Mouse (Mus musculus): ENCODE data around the gene Cenph.

DNA sequence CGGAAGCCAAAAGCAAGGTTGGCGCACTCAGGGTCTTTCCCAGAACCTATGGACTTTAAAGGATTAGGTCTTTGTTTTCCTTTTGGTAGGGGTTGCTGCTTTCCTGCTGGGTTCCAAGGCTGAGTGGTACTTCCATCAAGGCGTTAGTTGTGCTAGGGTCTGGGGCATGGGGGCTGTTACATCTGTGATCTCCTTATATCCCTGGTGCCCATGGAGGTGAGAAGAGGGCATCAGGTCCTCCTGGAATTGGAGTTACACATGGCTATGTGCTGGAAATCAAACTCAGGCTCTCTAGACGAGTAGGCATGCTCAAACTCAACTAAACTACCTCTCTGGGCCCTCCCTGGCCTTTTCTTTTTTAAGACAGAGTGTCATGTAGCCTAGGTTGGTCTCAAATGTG is 21.5 kb downstream of the Cenph start:
- TF ChIP-seq POLR2A (IDR thresholded peaks at IDR 0.05; ENCODE audit: insufficient read length, low read depth) (no peak), TCF12 (IDR thresholded peaks at IDR 0.05; ENCODE audit: insufficient read depth, poor library complexity, severe bottlenecking) (no peak), MYOD1 (IDR thresholded peaks at IDR 0.05; ENCODE audit: control insufficient read depth in 1 of 3, insufficient read length in 2 of 3, low read depth in 2 of 3) (no peak)
